Mouse (Mus musculus) B cell, adult 2 months (primary cell): ENCODE measurements at regions not wholly inside any gene's neighbourhood (a gene's known extent, or its start where the extent isn't known, plus 50 kb on each side); places are given as distances from the start of the nearest gene placed in this dataset.
A peak's percentile ranks its signal among the peaks of the same experiment; 100 is the strongest.
"Not testable (repeated sequence)": the region's sequence is repeated elsewhere in the genome, so short reads cannot be mapped to it uniquely, and the experiment has no call there.

ENCODE experiments used
- DNase-seq, 2 experiments: peaks; one replicate each; pipeline ENCODE4 v3.0.0; 2022

- DNase-seq: no peak
These were observed 140.1 kb upstream of the Camk1g start for GRCm38 (mm10) chr1:193510066-193510793.

GRCm38 (mm10) chr1:193508271-193508670, 138.2 kb upstream of the Camk1g start:
- DNase-seq: no peak

- DNase-seq: no peak
These were observed 136.9 kb upstream of the Camk1g start for GRCm38 (mm10) chr1:193506991-193507390.

DNA sequence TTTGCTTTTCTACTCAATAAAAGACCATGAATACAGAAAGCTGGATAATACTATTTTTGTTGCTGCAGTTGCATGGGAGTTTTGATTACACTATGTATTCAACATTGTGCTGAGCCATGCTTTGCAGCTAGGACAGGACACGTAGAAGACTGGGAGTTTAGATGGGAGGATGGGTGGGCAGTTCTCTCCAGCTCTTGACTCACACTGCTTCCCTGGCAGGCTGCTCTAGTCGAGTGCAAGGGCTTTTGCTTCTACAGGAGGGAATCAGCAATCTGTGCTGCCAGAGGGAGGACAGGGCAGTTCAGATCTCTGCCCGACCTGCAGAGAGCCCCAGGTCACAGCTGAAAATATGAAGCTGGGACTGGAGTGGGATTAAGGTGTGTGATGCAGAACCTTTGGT, 135.3 kb upstream of the Camk1g start:
- no peak for DNase-seq

GRCm38 (mm10) chr1:193504611-193505010, 134.5 kb upstream of the Camk1g start:
- no peak for DNase-seq

GRCm38 (mm10) chr1:193503624-193504325, 133.7 kb upstream of the Camk1g start:
- peak; percentile 2 to 16 for DNase-seq

GRCm38 (mm10) chr1:193496265-193497183, 126.4 kb upstream of the Camk1g start:
- no peak for DNase-seq

DNA sequence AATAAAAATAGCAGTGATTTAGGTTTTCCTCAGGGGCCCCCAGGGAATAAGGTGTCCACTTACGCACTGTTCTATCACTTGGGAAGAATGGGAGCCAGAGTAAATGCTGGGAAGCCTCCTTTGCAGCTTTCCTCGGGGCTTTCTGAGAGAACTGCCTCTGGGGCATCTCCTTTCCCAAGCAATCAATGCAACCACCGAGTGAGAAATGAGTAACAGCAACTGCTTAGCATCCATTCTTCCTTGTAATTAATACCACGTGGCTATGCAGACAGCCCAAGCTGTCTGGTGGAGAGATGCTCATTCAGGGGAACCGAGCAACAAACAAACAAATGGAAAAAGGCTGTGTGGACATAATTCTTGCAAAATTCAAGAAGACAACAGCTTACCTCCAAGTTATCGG, 117.9 kb upstream of the Camk1g start:
- no peak for DNase-seq

DNA sequence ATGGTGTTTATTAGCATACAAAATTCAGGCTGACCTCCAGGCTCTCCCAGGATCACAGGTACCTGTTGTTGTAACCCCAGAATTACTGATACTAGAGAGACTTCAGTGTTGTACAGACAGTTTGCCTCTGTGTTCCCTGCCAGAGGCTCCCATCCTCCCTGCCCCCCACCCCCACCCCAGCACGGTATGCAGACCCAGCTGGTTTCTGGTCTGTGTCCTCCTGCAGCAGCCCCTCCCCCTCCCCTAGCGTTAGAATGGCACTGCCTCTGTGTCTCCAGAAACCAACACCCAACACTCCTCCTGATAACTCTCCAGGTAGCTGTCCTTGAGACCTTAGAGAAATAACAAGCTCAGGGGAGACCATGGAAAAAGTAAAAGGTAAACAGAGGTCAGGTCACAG, 116.6 kb upstream of the Camk1g start:
- not testable (repeated sequence) for DNase-seq

DNA sequence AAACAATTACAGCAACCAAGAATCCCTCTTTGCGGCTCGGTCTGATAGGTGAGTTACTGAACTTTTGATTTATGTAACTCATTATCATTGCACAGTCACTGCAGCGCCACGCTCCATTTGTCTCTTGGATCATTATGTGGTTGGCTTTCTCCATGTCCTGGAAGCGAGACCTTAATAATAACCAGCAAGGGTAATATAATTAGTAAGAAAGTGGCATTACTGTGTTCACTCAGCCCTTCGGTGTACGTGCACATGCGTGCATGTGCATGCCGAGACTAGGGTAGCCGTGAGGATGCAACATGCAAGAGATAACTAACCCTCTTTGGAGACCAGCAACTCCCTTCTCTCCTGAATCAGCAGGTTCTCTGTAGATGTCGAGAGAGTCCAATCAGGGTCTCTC, 114.9 kb upstream of the Camk1g start:
- no peak for DNase-seq

GRCm38 (mm10) chr1:193477298-193477697, 107.2 kb upstream of the Camk1g start:
- no peak for DNase-seq

DNA sequence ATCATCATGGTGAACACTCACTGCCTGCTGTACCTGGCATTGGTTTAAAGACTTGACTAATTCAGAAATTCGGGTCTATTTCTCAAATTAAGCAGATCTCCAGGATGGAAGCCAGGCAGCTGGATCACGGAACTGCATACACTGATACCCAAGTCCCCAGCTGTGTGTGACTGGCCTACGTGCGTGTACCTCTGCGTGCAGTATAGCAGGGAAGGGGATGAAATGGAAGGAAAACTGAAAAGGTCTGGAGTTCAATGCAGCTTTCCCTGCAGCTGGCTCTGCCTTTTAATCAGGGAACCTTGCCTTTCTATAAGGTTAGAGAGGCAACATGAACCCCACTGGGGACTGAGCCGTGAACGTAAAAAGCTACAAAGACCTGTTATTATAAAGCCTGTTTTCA, 106.7 kb upstream of the Camk1g start:
- no peak for DNase-seq

DNA sequence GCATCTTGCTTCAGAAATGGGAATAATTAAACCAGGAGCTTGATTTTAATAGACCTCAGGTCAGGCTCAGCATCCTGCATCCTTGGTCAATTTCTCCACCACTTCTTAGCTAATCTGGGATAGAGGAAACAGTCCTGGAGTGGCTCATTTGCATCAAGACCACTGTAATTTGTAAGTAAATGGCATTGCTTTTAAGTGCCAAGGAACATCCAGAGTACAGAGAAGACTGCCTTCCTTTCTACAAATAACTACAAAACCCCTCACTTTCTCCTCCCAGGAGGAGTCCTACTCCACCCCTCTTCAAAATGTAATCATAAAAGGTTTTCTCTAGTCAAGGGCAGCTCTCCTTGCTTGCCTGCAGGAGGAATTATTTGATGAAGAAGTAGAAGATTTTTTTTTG, 96.2 kb upstream of the Camk1g start:
- no peak for DNase-seq

DNA sequence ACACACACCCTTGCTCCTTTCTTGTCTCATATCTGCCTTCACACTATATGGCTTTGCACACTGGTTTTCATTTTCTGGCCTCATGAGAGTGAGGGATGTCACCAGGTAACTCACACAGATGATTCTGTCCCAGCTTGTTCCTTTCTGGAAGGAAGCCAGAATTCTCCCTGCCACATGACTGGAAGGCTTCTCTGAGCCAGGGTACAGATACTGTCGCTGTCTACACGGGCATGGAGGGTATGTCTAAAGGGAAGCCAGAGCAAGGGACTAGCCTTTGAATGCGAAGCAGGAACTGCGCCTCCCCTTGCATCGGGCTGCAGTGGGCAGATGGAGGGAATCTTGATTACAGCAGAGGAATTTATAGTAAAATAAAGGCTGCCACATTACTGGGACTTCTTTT, 89.6 kb upstream of the Camk1g start:
- no peak for DNase-seq

DNA sequence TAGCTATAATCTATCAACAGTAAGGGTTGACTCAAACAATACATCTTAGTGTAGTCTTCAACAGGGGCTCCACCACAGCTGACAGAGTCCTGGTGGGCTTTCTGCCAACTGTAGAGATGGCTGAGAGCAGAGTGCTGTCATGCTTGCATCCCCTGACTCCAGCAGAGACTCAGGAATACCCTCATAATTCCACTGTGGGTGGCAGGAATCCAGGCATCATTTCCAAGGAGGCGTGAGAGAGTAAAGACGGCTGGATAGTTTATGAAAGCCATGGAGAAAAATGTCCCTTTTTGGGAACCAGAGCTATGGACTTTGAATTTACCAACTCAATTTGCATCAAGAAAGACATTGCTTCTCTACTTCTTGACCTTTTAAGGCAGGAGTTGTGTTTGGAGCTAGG, 87.8 kb upstream of the Camk1g start:
- DNase-seq: no peak

GRCm38 (mm10) chr1:193453654-193454053, 83.6 kb upstream of the Camk1g start:
- DNase-seq: no peak

DNA sequence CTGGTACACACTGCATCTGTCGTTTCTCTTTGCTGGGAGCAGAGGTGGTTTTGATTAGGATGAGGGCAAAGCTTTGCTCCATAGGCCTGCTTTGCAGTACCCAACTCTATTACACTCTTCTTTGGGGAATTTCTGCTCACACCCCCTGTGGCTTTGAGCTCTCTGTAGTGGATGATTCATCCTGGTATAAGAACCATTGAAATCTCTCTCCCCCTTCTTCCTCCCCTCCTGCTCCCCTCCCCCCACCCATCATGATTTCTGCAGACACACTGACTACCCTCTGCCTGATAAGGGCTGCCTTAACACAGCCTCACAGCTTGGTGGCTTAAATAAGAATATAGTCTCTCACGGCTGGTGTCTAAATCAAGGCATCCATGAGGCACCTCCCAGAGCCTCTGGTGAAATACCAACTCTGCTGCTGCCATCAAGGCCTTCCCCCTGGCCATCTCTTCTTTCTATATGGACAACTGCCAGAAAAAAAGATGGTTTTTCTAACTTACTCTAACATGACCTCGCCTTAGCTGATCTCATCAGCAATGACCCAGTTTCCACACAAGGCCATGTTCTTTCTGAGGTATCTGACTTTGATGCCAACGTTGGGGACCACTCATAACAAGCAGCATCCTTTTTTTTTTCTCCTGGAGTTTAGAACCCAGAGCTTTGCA, 81.5 kb upstream of the Camk1g start:
- no peak for DNase-seq

DNA sequence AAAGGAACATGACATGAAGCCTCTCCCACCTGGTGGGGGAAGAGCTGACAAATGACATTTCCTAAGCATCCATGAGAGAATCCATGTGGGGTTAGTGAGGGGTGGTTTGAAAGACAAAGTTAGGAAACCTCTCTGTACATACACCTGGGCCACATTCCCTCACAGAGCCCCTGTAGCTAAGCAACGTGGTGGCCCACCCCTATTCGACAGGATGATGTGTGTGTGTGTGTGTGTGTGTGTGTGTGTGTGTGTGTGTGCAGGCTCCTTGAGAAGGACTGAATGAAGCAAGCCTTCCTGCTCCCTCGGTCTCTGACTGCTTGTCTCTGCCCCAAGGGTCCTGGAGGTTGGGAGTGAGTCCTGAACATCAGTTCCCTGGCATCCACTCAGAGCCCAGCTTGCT, 80.7 kb upstream of the Camk1g start:
- DNase-seq: no peak

DNA sequence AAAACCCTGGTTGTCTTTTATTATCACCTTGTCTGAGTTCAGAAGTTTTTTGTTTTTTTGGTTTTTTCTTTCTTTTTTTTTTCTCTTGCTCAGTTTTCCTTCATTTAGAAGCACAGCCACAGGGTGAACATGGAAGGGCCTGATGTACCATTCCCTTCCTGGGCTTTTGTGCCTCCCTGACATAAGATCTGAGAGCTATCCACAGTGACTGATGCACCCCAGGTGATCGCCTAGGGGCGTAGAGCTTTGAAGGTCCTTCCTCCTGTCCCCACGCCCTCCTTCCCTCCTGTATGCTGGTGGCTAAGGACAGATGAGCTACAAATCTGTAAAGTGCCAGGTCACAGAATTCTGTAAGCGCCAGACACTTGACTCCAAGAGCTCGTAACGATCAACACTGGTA, 80.1 kb upstream of the Camk1g start:
- DNase-seq: no peak

DNA sequence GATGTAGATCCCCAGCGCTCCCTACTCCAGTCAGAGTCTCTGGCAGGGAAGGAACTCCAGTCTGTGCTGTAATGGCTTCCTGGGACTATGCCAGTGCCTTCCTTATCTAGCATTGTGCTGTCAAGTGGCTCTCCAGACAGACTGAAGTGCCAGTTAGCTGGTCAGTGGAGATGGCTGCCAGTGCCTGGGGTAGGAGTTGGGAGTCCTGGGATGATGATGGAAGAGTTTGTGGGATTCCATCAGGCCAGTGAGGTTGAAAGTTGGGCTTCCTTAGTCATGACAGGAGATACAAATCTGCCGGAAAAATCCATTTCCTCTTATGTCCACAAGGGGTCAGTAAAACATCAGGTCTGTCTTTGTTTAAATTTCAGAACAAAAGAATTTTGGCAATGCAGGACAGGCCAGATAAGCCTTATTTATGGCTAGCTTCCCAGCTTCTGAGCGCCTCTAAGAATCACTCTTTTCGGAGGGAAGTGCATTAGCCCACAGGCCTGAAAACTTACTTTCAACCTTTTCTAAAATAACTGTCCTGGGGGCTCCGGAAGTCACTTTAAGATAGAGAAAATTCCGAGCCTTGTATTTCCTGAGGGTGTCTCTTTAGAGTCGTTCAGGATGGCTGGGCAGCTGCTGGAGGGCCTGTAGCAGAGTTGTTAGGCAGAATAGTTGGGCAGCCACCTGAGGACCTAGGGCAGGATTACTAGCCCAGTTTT, 79.5 kb upstream of the Camk1g start:
- DNase-seq: peak; percentile 2 to 5

GRCm38 (mm10) chr1:193448793-193449393, 78.8 kb upstream of the Camk1g start:
- no peak for DNase-seq

DNA sequence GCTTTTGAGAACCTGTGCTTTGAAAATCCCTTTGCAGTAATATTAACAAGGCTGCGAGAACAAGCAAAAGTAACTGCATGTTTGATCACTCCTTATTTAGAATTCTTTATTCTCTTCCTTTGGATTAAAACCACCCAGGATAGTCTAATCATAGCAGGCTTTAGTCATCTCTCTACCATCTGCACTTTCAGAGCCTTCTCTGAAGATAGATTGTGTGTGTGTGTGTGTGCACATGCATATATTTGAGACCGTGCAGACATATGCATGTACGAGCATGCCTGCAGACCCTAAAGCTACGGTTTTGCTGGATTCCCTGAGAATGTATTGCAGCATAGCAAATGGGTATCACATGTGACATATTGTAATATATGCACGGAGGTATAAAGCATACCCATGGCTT, 77.5 kb upstream of the Camk1g start:
- DNase-seq: no peak
